Mouse (Mus musculus): ENCODE results near the gene Car12. TPM values are rescaled to one million over a fixed set of nuclear protein-coding genes. Genes with fewer than 3 reads are reported as not detected.

Car12 gene
- total RNA-seq, 2 experiments from 2014 or later, result not detected

- no peak for ATAC-seq (replicated peaks; ENCODE audit: low FRiP score, poor library complexity, severe bottlenecking)
These were observed 4.5 kb upstream of the Car12 start for GRCm38 (mm10) chr9:66708816-66709555.

DNA sequence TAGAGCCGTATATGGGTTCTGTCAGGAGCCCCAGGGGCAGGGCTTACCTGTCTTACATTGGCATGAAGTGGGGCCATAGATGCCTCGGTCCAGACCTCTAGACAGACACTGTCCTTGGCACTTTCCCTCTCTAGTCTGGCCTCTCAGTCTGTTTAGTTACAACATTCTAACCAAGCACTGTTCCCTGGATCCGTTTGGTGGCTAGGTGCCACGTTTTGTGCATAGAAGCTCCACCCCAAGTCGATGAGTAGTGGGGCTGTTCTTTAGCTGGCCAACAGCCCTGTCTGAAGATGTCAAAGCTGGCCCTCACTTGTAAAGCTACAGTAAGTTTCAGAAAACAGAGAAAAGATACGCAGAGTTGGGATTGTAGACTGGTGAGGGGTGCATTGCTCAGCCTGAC lies 2.9 kb upstream of the Car12 start:
- no peak for ATAC-seq (replicated peaks; ENCODE audit: low FRiP score, poor library complexity, severe bottlenecking)

GRCm38 (mm10) chr9:66714022-66714515 lies 583 bp downstream of the Car12 start:
- ATAC-seq (replicated peaks; ENCODE audit: low FRiP score, poor library complexity, severe bottlenecking), result no peak

- ATAC-seq (replicated peaks; ENCODE audit: low FRiP score, poor library complexity, severe bottlenecking), result no peak
These were observed 1.9 kb downstream of the Car12 start for GRCm38 (mm10) chr9:66715361-66715760.

DNA sequence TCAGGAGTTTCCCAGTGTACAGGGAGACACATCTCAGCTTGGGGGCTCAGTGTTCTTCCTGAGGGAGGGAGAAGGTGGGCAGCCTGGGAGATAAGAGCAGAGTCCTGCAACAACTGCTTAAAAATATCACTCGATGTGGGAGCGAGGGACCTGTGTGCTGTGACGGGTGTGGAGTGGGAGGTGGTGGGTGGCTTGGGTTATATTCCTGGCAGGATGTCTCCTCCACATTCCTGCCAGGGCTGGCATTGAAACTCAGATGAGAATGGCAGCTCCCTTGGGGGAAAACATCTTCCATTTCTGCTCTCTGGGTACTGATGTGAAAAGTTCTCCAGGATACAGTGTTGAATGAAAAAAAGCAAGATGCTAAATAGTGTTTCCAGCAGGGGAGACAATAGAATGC lies 3.0 kb downstream of the Car12 start:
- no peak for ATAC-seq (replicated peaks; ENCODE audit: low FRiP score, poor library complexity, severe bottlenecking)

DNA sequence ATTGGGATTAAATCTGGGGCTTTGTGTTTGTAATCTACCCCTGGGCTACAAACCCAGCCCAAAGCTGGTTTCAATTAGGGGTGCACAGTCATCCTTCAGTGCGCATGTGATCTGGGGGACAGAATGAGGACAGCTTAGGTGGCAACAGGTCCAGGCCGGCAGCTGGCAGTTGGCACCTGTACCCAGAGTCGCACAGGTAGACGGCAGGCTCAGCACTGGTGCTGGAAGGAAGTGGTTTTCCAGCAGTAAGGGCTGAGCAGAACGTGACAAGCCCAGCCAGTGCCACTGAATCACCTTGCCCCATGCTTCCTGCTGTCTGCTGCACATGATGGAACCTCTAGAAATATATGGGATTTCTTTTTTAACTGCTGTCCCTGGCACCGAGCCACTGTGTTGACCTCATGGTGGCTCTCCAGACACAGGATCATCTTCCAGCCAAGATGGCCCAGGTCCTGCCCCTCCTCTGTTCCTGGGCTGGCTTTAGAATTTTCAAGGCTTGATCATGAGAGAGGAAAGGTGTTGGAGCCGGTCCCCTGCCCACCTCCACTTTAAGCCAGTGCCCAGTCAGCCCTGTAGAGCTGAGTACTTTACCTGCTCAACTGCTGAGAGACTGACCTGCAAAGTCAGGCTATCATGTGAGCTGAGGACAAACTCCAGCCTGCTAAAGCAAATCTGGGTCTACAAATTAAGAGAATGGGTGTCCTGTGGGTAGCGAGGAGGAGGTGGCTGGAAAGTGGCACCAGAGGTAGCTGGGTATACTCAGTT lies 7.4 kb downstream of the Car12 start:
- ATAC-seq (replicated peaks; ENCODE audit: low FRiP score, poor library complexity, severe bottlenecking), result no peak

DNA sequence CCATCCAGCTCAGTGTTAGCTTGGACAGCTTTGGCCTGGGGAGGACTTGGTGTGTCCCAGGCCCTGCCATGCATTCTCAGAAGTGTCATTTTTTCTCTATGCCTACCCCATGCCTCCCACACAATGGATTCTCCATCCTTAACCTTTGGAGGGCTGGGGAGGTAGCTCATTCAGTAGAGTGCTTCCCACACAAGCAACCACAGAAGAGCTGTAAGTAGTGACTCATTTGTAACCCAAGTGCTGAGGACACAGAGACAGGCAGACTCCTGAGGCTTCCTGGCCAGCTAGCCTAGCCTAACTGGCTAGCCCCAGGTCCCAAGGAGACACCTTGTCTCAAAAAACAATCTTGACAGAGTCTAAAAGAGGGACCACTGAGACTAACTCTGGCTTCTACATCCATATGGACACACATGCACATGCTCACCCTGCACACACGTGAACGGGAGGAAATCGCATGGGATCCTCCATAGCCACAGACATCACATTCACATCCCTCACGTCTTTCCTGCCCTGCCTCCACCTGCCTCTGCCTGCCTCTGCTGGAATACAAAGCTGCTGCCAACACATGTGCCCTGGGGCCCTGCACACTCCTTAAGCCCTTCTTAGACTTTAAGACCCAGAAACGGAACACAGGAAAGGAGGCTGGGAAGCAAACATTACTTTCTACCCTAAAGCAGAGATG lies 8.8 kb downstream of the Car12 start:
- no peak for ATAC-seq (replicated peaks; ENCODE audit: low FRiP score, poor library complexity, severe bottlenecking)

GRCm38 (mm10) chr9:66722869-66723272 lies 9.4 kb downstream of the Car12 start:
- ATAC-seq (replicated peaks; ENCODE audit: low FRiP score, poor library complexity, severe bottlenecking), result no peak

DNA sequence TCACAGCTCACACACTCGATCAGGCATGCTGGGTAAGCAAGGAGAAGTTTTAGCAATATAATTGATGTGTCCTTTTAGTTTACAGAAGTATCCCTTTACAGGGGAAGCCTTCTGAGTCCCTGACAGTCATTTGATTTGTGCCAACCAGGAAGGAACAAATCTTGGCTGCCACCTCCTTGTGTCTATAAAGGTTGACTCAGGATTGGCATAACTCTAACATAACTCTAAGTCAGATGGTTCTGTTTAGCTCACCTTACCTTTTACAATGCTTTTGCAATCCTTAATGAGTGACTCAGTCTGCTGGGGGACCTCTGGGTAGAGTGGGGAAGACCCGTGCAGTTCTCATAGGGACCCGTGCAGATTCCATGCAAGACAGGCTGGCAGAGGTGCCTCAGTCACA lies 12.1 kb downstream of the Car12 start:
- no peak for ATAC-seq (replicated peaks; ENCODE audit: low FRiP score, poor library complexity, severe bottlenecking)

DNA sequence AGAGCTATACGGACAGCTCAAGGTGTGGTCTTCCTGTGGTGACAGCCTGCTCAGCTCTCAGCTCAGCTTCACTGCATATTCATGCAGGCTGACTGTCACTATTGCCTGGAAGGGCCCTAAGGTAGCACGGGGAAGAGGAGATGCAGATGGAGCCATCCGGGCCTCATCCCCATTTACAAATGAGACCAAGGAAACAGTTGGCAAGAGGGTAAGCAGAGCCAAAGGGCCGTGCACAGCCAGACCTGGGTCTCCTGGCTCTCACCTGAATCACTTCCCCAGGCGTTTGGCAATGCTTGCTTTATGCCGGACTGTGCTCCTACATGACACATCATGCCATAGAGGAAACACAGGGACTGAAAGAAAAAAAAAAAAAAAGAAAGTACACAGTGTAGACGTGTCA lies 13.8 kb downstream of the Car12 start:
- ATAC-seq (replicated peaks; ENCODE audit: low FRiP score, poor library complexity, severe bottlenecking), result no peak

GRCm38 (mm10) chr9:66730556-66730955 lies 17.1 kb downstream of the Car12 start:
- ATAC-seq (replicated peaks; ENCODE audit: low FRiP score, poor library complexity, severe bottlenecking), result no peak

DNA sequence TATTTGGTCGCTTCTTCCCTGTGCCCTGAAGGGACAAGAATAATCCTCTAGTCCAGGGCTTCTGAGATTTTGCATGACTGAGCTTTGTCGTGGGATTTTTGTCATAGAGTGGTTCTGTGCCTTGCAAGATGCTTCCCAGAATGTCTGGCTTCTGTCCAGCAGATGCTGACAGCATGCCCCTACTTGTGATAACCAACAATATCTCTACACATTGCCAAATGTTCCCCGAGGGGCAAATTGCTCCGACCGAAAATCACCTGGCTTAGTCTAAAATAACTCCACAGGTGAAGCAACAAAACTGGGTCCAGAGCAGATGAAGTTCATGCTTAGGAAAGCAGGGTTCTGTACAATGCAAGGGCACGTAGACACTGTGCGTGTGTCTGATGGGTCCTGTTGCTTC lies 17.8 kb downstream of the Car12 start:
- ATAC-seq (replicated peaks; ENCODE audit: low FRiP score, poor library complexity, severe bottlenecking), result no peak

DNA sequence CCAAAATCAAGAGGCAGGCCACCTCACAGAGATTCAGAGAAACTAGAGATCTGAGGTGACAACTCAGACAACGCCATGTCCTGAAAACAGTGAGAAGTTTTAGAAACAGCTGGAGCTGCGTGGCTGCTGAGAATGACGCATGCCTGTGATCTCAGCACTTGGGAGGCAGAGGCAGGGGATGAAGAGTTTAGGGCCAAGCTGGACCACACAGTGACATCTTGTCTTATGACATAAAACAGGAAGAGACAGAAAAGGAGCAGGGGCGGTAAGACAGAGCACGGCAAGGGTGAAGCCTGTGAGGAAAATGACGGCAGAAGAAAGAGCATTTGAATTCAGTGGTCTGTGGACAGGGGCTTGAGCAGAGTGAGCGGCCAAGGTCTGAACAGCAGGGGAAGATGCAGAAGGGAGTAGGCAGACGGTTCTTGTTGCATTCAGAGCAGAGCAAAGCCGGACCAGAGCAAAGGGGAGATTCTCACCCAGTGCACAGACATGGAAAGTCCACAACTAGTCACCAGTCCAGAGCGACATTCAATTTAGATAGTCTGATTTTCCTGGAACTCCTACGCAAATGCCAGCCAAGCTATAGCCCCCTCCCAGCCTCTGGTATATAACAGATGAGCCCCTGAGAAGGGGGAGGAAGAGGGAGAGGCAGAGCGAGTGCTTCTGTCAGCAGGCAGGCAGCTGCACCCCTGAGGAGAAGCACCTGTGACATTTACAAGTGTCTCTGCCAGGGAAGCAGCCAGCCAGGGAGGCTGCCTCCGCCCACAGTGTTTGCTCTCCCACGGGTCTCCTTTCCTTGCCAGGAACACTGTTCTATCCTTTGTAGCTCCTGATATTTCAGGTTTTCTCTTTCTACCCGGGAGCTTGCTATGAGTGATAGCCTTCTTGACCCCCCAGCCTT lies 19.6 kb downstream of the Car12 start:
- no peak for ATAC-seq (replicated peaks; ENCODE audit: low FRiP score, poor library complexity, severe bottlenecking)

GRCm38 (mm10) chr9:66734568-66734967 lies 21.1 kb downstream of the Car12 start:
- ATAC-seq (replicated peaks; ENCODE audit: low FRiP score, poor library complexity, severe bottlenecking), result no peak

DNA sequence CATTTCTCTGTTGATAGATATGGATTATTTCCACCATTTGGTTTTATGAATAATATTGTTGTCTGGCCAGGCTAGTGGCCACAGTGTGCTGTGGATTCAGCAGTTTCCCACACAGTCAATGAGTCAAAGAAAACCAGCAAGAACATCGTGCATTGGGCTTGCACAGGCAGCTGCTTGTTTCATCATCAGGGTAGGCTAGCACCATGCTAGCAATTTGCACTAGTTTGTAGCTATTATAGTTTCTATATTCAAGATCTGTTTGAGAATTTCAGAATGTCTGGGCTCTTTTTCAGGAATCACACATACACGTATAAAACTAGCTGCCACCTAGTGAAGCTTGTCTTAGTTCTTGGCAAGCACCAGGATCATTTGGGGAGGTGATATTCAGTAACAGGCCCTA lies 21.6 kb downstream of the Car12 start:
- ATAC-seq (replicated peaks; ENCODE audit: low FRiP score, poor library complexity, severe bottlenecking), result no peak

DNA sequence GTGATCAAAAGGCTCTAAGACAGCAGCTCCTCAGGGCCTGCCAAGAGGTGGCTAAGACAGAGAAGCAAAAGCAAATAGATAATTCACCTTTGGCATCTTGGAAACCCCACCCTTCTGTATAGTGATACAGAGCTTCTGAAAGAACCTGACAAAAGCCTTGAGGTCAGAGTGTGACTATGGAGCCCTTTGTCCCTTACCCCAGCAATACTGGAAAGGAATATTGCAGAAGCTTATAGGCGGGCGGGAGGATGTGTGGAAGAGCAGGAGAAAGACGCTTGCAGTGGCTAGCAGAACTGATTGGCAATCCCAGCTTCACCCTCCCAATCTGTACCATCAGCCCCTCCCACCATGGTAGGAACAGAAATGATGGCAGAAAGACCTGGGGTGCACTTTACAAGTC lies 22.5 kb downstream of the Car12 start:
- no peak for ATAC-seq (replicated peaks; ENCODE audit: low FRiP score, poor library complexity, severe bottlenecking)

GRCm38 (mm10) chr9:66736551-66736950 lies 23.1 kb downstream of the Car12 start:
- ATAC-seq (replicated peaks; ENCODE audit: low FRiP score, poor library complexity, severe bottlenecking), result no peak

DNA sequence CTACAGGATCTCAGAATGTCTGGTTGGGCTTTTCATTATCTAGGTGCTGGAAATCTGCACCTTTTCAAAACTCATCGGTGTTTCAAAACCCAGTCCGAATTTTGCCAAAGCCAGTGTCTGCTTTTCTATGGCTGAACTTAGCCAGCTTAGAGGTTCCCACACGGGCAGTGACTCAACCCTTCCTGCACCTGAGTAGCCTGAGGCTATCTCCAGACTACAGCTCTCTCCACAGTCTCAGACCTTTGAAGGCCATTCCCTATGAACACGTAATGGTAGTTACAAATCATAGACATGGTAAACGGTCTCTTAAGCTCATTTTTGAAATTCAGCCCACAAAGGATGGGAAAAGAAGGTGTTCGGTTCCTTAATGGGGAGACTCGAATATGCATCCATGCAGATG lies 26.0 kb downstream of the Car12 start:
- no peak for ATAC-seq (replicated peaks; ENCODE audit: low FRiP score, poor library complexity, severe bottlenecking)

DNA sequence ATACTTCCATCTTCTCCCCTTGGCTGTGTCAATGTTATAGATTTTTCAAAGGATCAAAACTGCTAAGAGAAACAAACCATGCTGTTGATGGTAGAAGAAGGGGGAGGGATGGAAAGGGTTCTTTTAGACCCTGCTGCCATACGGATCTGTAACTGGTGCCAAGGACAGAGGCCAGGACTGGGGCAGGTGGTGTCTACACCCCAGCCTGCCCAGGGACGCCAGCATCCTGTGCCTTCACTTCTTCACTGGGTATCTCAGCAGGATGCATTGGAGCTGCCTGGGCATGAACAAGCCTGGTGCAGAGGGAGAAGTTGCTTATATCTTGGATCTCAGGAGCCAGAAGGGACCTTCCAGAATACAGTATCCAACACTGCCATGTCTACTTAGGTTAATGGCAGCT lies 31.0 kb downstream of the Car12 start:
- ATAC-seq (replicated peaks; ENCODE audit: low FRiP score, poor library complexity, severe bottlenecking), result no peak

DNA sequence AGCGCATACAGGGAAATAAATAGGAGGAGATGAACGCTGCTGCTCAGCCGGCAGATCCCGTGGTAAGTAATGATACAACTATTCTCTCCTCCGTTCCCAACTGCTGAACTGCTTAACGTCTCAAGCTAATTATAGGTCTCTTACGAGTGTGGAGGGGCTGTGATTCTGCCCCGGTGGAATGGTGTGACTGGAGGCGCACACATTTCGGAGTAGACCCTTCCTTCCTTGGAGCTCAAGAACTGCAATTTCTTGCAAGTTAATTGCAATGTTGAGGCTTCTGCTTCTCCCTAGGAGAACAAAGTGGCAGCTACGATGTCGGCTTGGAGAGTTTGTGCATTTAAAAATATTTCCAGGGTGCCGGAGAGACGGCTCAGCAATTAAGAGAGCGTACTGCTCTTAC lies 34.9 kb downstream of the Car12 start:
- no peak for ATAC-seq (replicated peaks; ENCODE audit: low FRiP score, poor library complexity, severe bottlenecking)

Data from erythroid progenitor cell, adult 5-6 weeks (primary cell).